Mouse (Mus musculus) limb, embryonic 14.5 days (tissue): ENCODE data around the gene Ppp2r5b. TPM values are rescaled to one million over a fixed set of nuclear protein-coding genes. Genes with fewer than 3 reads are reported as not detected.

Experiments
- ATAC-seq: fragments of 200-750 bp; cut with Nextera tagmentation; 2 replicates; pipeline ENCODE4 v1.8.0; 2017; ENCODE audit warnings: low read depth, moderate number of reproducible peaks, moderate TSS enrichment; ENCODE audit not compliant: low FRiP score
- DNase-seq: peaks from one replicate; pipeline ENCODE4 v3.0.0-alpha.2; 2015; ENCODE audit warnings: low spot score
- H3K27ac ChIP-seq: fragments of 300-500 bp; sonication (generic); replicated peaks from 2 replicates; pipeline ENCODE4 v1.5.1; 2014; ENCODE audit warnings: low read depth, mild to moderate bottlenecking, low read length, moderate library complexity, mixed read lengths
- H3K27me3 ChIP-seq: fragments of 300-500 bp; sonication (generic); 2 replicates; pipeline ENCODE4 v1.6.1; 2014; ENCODE audit warnings: low read length, mixed read lengths; ENCODE audit not compliant: control insufficient read depth, insufficient read depth
- H3K36me3 ChIP-seq: fragments of 300-500 bp; sonication (generic); 2 replicates; pipeline ENCODE4 v1.6.1; 2014; ENCODE audit warnings: mild to moderate bottlenecking, low read length, moderate library complexity, mixed read lengths; ENCODE audit not compliant: control insufficient read depth, insufficient read depth
- H3K4me1 ChIP-seq: fragments of 300-500 bp; sonication (generic); 2 replicates; pipeline ENCODE4 v1.6.1; 2014; ENCODE audit warnings: antibody characterized with exemption, low read length, mixed read lengths; ENCODE audit not compliant: control insufficient read depth, insufficient read depth
- H3K4me2 ChIP-seq: fragments of 300-500 bp; sonication (generic); replicated peaks from 2 replicates; pipeline ENCODE4 v1.6.1; 2014; ENCODE audit warnings: low read depth, mild to moderate bottlenecking, low read length, moderate library complexity; ENCODE audit not compliant: severe bottlenecking
- H3K4me3 ChIP-seq: fragments of 300-500 bp; sonication (generic); replicated peaks from 2 replicates; pipeline ENCODE4 v1.5.1; 2014; ENCODE audit warnings: low read length
- H3K9ac ChIP-seq: fragments of 300-500 bp; sonication (generic); 2 replicates; pipeline ENCODE4 v1.6.1; 2014; ENCODE audit warnings: mild to moderate bottlenecking, low read depth, low read length, moderate library complexity; ENCODE audit not compliant: severe bottlenecking
- H3K9me3 ChIP-seq: fragments of 300-500 bp; sonication (generic); 2 replicates; pipeline ENCODE4 v1.6.1; 2016; ENCODE audit warnings: low read length; ENCODE audit not compliant: control insufficient read depth
- POLR2A ChIP-seq: fragments of 200-500 bp; IDR thresholded peaks from 2 replicates; pipeline ENCODE4 v1.8.0; 2012; ENCODE audit warnings: inconsistent platforms, mild to moderate bottlenecking, moderate library complexity, borderline replicate concordance; ENCODE audit not compliant: insufficient read depth, insufficient read length; ENCODE audit errors: extremely low read depth
- WGBS: fragments of 180-500 bp; shearing (Covaris S2); extraction: QIAGEN DNeasy Blood & Tissue Kit; methylation state at CpG from one replicate; pipeline ENCODE4 v1.1.7; 2014; 5-methylcytosine and 5-hydroxymethylcytosine counted together
- polyA plus RNA-seq, 2 experiments: library from polyadenylated mRNA; depleted of rRNA in 1 of 2; stranded (reverse) in 1 of 2; unstranded in 1 of 2; fragments of >200 nt; fragmentation: Nextera tagmentation in 1 of 2; extraction: Ambion mirVana in 1 of 2; gene quantifications; 2 replicates each; pipeline versions ENCODE4 v1.2.1 to v1.2.3; 2012 to 2014

Gene Ppp2r5b
- polyA plus RNA-seq, 2 experiments = 27.5 to 45.0 TPM

GRCm38 (mm10) chr19:6227864-6228263, 7.8 kb downstream of the Ppp2r5b start:
- H3K27me3 ChIP-seq = no peaks in the 10 kb centered on the region
- H3K4me2 ChIP-seq = no peak overlapping the region
- DNase-seq = no peak
- H3K4me3 ChIP-seq = no peak overlapping the region
- ATAC-seq = no peak
- H3K9me3 ChIP-seq = no peaks in the 10 kb centered on the region
- TF ChIP-seq POLR2A = no peak
- H3K4me1 ChIP-seq = no peaks in the 10 kb centered on the region
- H3K9ac ChIP-seq = no peak overlapping the region
- no peak overlapping the region for H3K27ac ChIP-seq
- 89% methylated on average over 4 of the region's 4 CpGs for WGBS
- peaks cover 54% of the 10 kb centered on the region for H3K36me3 ChIP-seq

- Histone ChIP-seq H3K27me3 (no peaks in the 10 kb centered on the region), H3K4me2 (no peak overlapping the region), H3K4me1 (no peaks in the 10 kb centered on the region), H3K27ac (no peak overlapping the region), H3K9me3 (no peaks in the 10 kb centered on the region), H3K9ac (no peak overlapping the region), H3K36me3 (peaks cover 44% of the 10 kb centered on the region), H3K4me3 (no peak overlapping the region)
- no peak for ATAC-seq
- whole genome bisulfite sequencing = 88% methylated on average over 14 of the region's 14 CpGs
- DNase-seq = no peak
- no peak for TF ChIP-seq POLR2A
These were observed 8.9 kb downstream of the Ppp2r5b start for GRCm38 (mm10) chr19:6226763-6227162.

GRCm38 (mm10) chr19:6226135-6226534, 9.5 kb downstream of the Ppp2r5b start, which contains the start of gene Gpha2:
Gpha2 (plus strand) TSS chr19:6226380.
- H3K9me3 ChIP-seq = no peaks in the 10 kb centered on the region
- H3K27ac ChIP-seq = no peak within 1 kb of the TSS
- H3K4me3 ChIP-seq = no peak within 1 kb of the TSS
- DNase-seq (peak; percentile 56), ATAC-seq (peak; percentile 58; the same call in 1 of the 2 replicates)
- H3K4me2 ChIP-seq = no peak within 1 kb of the TSS
- no peaks in the 10 kb centered on the region for H3K27me3 ChIP-seq
- no peaks in the 10 kb centered on the region for H3K4me1 ChIP-seq
- 11% methylated on average over 2 of the region's 2 CpGs for WGBS
- no peak within 1 kb of the TSS for H3K9ac ChIP-seq
- H3K36me3 ChIP-seq = peaks cover 38% of the 10 kb centered on the region
- no peak for TF ChIP-seq POLR2A

GRCm38 (mm10) chr19:6218606-6219005, 17.1 kb downstream of the Ppp2r5b start:
- no peaks in the 10 kb centered on the region for H3K36me3 ChIP-seq
- no peak for TF ChIP-seq POLR2A
- H3K9ac ChIP-seq = no peak overlapping the region
- H3K9me3 ChIP-seq = no peaks in the 10 kb centered on the region
- no peak overlapping the region for H3K4me2 ChIP-seq
- H3K27ac ChIP-seq = no peak overlapping the region
- DNase-seq (no peak), ATAC-seq (no peak)
- H3K4me1 ChIP-seq = no peaks in the 10 kb centered on the region
- 75% methylated on average over 6 of the region's 6 CpGs for WGBS
- H3K4me3 ChIP-seq = no peak overlapping the region
- H3K27me3 ChIP-seq = no peaks in the 10 kb centered on the region

GRCm38 (mm10) chr19:6216046-6216705, 19.5 kb downstream of the Ppp2r5b start:
- no peaks in the 10 kb centered on the region for H3K9me3 ChIP-seq

More at GRCm38 (mm10) chr19:6216046-6216705, 19.5 kb downstream of the Ppp2r5b start:
- no peak for TF ChIP-seq POLR2A
- Histone ChIP-seq H3K4me3 (no peak overlapping the region), H3K36me3 (no peaks in the 10 kb centered on the region), H3K4me2 (no peak overlapping the region), H3K27ac (no peak overlapping the region), H3K9ac (no peak overlapping the region), H3K4me1 (no peaks in the 10 kb centered on the region), H3K27me3 (no peaks in the 10 kb centered on the region)
- 65% methylated on average over 6 of the region's 6 CpGs for WGBS
- no peak for DNase-seq
- no peak for ATAC-seq
